Mouse (Mus musculus): Measurements from ENCODE around the gene Abat. TPM values are rescaled to one million over a fixed set of nuclear protein-coding genes. Genes with fewer than 3 reads are reported as not detected.
"Not testable (repeated sequence)": the region's sequence is repeated elsewhere in the genome, so short reads cannot be mapped to it uniquely, and the experiment has no call there.

Abat gene
- polyA plus RNA-seq, 1 experiment from 2014 or later: 51.2 TPM

- peak; percentile 89 for ATAC-seq (ENCODE audit: low FRiP score, low TSS enrichment)
- no peak overlapping the region; the same call in 1 of the 2 replicates for H3K9ac ChIP-seq (replicated peaks; ENCODE audit: low read length)
- H3K4me1 ChIP-seq (ENCODE audit: control insufficient read depth, insufficient read depth, low read length): peaks cover 29% of the 10 kb centered on the region
Observed at GRCm38 (mm10) chr16:8539150-8539865, 26.1 kb downstream of the Abat start.

GRCm38 (mm10) chr16:8540859-8541314 lies 27.7 kb downstream of the Abat start:
- H3K4me1 ChIP-seq (ENCODE audit: control insufficient read depth, insufficient read depth, low read length): peaks cover 29% of the 10 kb centered on the region
- peak; percentile 84 for DNase-seq
- WGBS: 49% methylated on average over 3 of the region's 3 CpGs
- no peak overlapping the region for H3K4me3 ChIP-seq (replicated peaks; ENCODE audit: low read depth, low read length)
- peak overlapping the region; percentile 77 for H3K27ac ChIP-seq (replicated peaks; ENCODE audit: low read depth, low read length)
- no peaks in the 10 kb centered on the region for H3K9me3 ChIP-seq (ENCODE audit: control insufficient read depth, low read length)
- H3K27me3 ChIP-seq (ENCODE audit: control insufficient read depth, insufficient read depth, low read length): no peaks in the 10 kb centered on the region
- peak overlapping the region; percentile 4; the same call in 1 of the 2 replicates for H3K9ac ChIP-seq (replicated peaks; ENCODE audit: low read length)
- ATAC-seq (ENCODE audit: low FRiP score, low TSS enrichment): peak; percentile 70
- H3K36me3 ChIP-seq (ENCODE audit: control insufficient read depth, insufficient read depth, low read length): 0 out of 2 replicates have a peak, but pooled peaks cover 4% of the 10 kb centered on the region
- peak overlapping the region; percentile 29 for H3K4me2 ChIP-seq (ENCODE audit: low read length)

More at GRCm38 (mm10) chr16:8539150-8539865, 26.1 kb downstream of the Abat start:
- no peak overlapping the region for H3K4me3 ChIP-seq (replicated peaks; ENCODE audit: low read depth, low read length)
- H3K27ac ChIP-seq (replicated peaks; ENCODE audit: low read depth, low read length): peak overlapping the region; percentile 77
- peak; percentile 91 for DNase-seq
- peak overlapping the region; percentile 29 for H3K4me2 ChIP-seq (ENCODE audit: low read length)
- H3K27me3 ChIP-seq (ENCODE audit: control insufficient read depth, insufficient read depth, low read length): no peaks in the 10 kb centered on the region
- WGBS: 12% methylated on average over 9 of the region's 9 CpGs
- 0 out of 2 replicates have a peak, but pooled peaks cover 4% of the 10 kb centered on the region for H3K36me3 ChIP-seq (ENCODE audit: control insufficient read depth, insufficient read depth, low read length)
- no peaks in the 10 kb centered on the region for H3K9me3 ChIP-seq (ENCODE audit: control insufficient read depth, low read length)

DNA sequence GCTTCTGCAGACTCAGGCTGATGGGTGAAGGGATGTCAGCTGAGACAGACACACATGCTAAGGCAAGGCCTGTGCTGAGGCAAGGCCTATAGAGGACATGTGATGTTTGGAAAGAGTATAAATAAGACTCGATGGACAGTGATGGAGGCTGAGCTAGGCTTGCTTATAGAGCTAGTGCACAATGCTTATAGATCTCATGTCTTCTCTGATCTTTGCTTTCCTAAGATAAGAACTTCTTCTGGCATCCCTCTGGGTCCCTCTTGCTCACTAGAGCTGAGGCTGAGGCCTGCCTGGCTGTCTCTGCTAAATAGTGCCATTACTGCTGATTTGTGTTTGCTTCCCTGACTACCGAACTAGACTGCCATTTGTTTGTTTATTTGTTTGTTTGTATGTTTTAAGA lies 34.6 kb downstream of the Abat start:
- Histone ChIP-seq H3K36me3 (ENCODE audit: control insufficient read depth, insufficient read depth, low read length) (no peaks in the 10 kb centered on the region), H3K9ac (replicated peaks; ENCODE audit: low read length) (no peak overlapping the region), H3K4me2 (ENCODE audit: low read length) (no peak overlapping the region), H3K4me1 (ENCODE audit: control insufficient read depth, insufficient read depth, low read length) (no peaks in the 10 kb centered on the region), H3K9me3 (ENCODE audit: control insufficient read depth, low read length) (no peaks in the 10 kb centered on the region), H3K27ac (replicated peaks; ENCODE audit: low read depth, low read length) (no peak overlapping the region), H3K4me3 (replicated peaks; ENCODE audit: low read depth, low read length) (no peak overlapping the region), H3K27me3 (ENCODE audit: control insufficient read depth, insufficient read depth, low read length) (no peaks in the 10 kb centered on the region)
- 94% methylated on average over 2 of the region's 2 CpGs for WGBS
- no peak for DNase-seq
- no peak for ATAC-seq (ENCODE audit: low FRiP score, low TSS enrichment)

- Histone ChIP-seq H3K27ac (replicated peaks; ENCODE audit: low read depth, low read length) (no peak overlapping the region), H3K36me3 (ENCODE audit: control insufficient read depth, insufficient read depth, low read length) (no peaks in the 10 kb centered on the region), H3K4me2 (ENCODE audit: low read length) (no peak overlapping the region), H3K27me3 (ENCODE audit: control insufficient read depth, insufficient read depth, low read length) (no peaks in the 10 kb centered on the region), H3K4me1 (ENCODE audit: control insufficient read depth, insufficient read depth, low read length) (no peaks in the 10 kb centered on the region), H3K9me3 (ENCODE audit: control insufficient read depth, low read length) (no peaks in the 10 kb centered on the region), H3K4me3 (replicated peaks; ENCODE audit: low read depth, low read length) (no peak overlapping the region), H3K9ac (replicated peaks; ENCODE audit: low read length) (no peak overlapping the region)
- ATAC-seq (ENCODE audit: low FRiP score, low TSS enrichment): no peak
- DNase-seq: no peak
- 73% methylated on average over 9 of the region's 9 CpGs for WGBS
Observed at GRCm38 (mm10) chr16:8549506-8549905, 36.3 kb downstream of the Abat start.

- Histone ChIP-seq H3K4me1 (ENCODE audit: control insufficient read depth, insufficient read depth, low read length) (no peaks in the 10 kb centered on the region), H3K36me3 (ENCODE audit: control insufficient read depth, insufficient read depth, low read length) (no peaks in the 10 kb centered on the region), H3K9ac (replicated peaks; ENCODE audit: low read length) (no peak overlapping the region), H3K4me2 (ENCODE audit: low read length) (no peak overlapping the region), H3K4me3 (replicated peaks; ENCODE audit: low read depth, low read length) (no peak overlapping the region), H3K27me3 (ENCODE audit: control insufficient read depth, insufficient read depth, low read length) (no peaks in the 10 kb centered on the region), H3K9me3 (ENCODE audit: control insufficient read depth, low read length) (no peaks in the 10 kb centered on the region), H3K27ac (replicated peaks; ENCODE audit: low read depth, low read length) (no peak overlapping the region)
- 85% methylated on average over 3 of the region's 3 CpGs for WGBS
- DNase-seq (no peak), ATAC-seq (ENCODE audit: low FRiP score, low TSS enrichment) (no peak)
Observed at GRCm38 (mm10) chr16:8554351-8554750, 41.1 kb downstream of the Abat start.

DNA sequence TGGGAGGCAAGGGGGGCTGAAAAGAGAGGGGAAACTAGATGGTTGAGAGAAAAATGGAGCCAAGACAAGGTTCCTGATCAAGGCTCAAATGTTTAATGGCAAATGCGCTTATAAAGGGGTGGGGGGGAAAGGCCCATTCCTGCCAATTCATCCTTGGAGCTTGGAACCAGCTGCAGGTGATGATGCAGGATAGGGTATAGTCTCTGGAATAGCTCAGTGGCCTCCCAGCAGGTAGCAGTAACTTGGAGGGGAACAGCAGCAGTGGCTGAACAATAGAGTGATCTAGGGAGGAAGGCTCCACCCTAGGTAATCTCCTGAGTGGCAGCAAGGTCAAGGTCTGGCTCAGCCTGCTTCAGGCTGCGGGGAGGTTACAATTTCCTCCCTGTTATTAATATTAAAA lies 41.5 kb downstream of the Abat start:
- H3K36me3 ChIP-seq (ENCODE audit: control insufficient read depth, insufficient read depth, low read length); H3K4me3 ChIP-seq (replicated peaks; ENCODE audit: low read depth, low read length); H3K4me1 ChIP-seq (ENCODE audit: control insufficient read depth, insufficient read depth, low read length); H3K9me3 ChIP-seq (ENCODE audit: control insufficient read depth, low read length); H3K4me2 ChIP-seq (ENCODE audit: low read length); ATAC-seq (ENCODE audit: low FRiP score, low TSS enrichment); DNase-seq; H3K27ac ChIP-seq (replicated peaks; ENCODE audit: low read depth, low read length); H3K27me3 ChIP-seq (ENCODE audit: control insufficient read depth, insufficient read depth, low read length); H3K9ac ChIP-seq (replicated peaks; ENCODE audit: low read length): not testable (repeated sequence)
- 96% methylated on average over 2 of the region's 2 CpGs for WGBS

GRCm38 (mm10) chr16:8555371-8555770 lies 42.1 kb downstream of the Abat start:
- H3K4me2 ChIP-seq (ENCODE audit: low read length); H3K4me1 ChIP-seq (ENCODE audit: control insufficient read depth, insufficient read depth, low read length); H3K27ac ChIP-seq (replicated peaks; ENCODE audit: low read depth, low read length); DNase-seq; H3K4me3 ChIP-seq (replicated peaks; ENCODE audit: low read depth, low read length); ATAC-seq (ENCODE audit: low FRiP score, low TSS enrichment); H3K27me3 ChIP-seq (ENCODE audit: control insufficient read depth, insufficient read depth, low read length); H3K9me3 ChIP-seq (ENCODE audit: control insufficient read depth, low read length); H3K9ac ChIP-seq (replicated peaks; ENCODE audit: low read length); H3K36me3 ChIP-seq (ENCODE audit: control insufficient read depth, insufficient read depth, low read length): not testable (repeated sequence)
- WGBS: 74% methylated on average over 3 of the region's 3 CpGs

GRCm38 (mm10) chr16:8560079-8560478 lies 46.9 kb downstream of the Abat start:
- 93% methylated on average over 17 of the region's 17 CpGs for WGBS
- Histone ChIP-seq H3K36me3 (ENCODE audit: control insufficient read depth, insufficient read depth, low read length) (no peaks in the 10 kb centered on the region), H3K4me1 (ENCODE audit: control insufficient read depth, insufficient read depth, low read length) (no peaks in the 10 kb centered on the region), H3K4me3 (replicated peaks; ENCODE audit: low read depth, low read length) (no peak overlapping the region), H3K4me2 (ENCODE audit: low read length) (no peak overlapping the region), H3K9me3 (ENCODE audit: control insufficient read depth, low read length) (peaks cover 4% of the 10 kb centered on the region; the same call in 1 of the 2 replicates), H3K27ac (replicated peaks; ENCODE audit: low read depth, low read length) (no peak overlapping the region), H3K27me3 (ENCODE audit: control insufficient read depth, insufficient read depth, low read length) (no peaks in the 10 kb centered on the region), H3K9ac (replicated peaks; ENCODE audit: low read length) (no peak overlapping the region)
- ATAC-seq (ENCODE audit: low FRiP score, low TSS enrichment) (no peak), DNase-seq (no peak)

DNA sequence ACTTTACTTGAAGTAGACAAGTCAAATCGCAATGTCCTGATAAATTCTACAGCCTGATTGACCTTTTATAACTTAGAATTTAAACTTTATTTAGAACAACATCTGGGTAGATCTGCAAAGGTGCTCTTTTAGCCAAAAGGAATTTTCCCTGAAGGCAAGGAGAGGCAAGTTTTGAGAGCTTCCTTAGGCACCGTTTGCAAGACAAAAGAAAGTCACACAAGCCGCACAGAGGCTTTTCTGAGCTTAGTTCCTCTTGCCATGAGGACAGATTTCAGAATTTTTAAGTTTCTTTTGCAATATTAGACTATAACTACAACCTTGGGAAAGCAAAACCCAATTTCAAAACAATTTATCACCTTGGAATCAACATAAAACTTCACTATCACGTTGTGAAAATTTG lies 47.9 kb downstream of the Abat start:
- H3K4me2 ChIP-seq (ENCODE audit: low read length); DNase-seq; ATAC-seq (ENCODE audit: low FRiP score, low TSS enrichment); H3K9ac ChIP-seq (replicated peaks; ENCODE audit: low read length); H3K9me3 ChIP-seq (ENCODE audit: control insufficient read depth, low read length); H3K4me1 ChIP-seq (ENCODE audit: control insufficient read depth, insufficient read depth, low read length); H3K4me3 ChIP-seq (replicated peaks; ENCODE audit: low read depth, low read length); H3K27me3 ChIP-seq (ENCODE audit: control insufficient read depth, insufficient read depth, low read length); H3K36me3 ChIP-seq (ENCODE audit: control insufficient read depth, insufficient read depth, low read length); H3K27ac ChIP-seq (replicated peaks; ENCODE audit: low read depth, low read length): not testable (repeated sequence)
- WGBS: 34% methylated on average over 4 of the region's 4 CpGs

All from midbrain, embryonic 14.5 days (tissue).